Mouse (Mus musculus) stomach, embryonic 14.5 days (tissue): Measurements from ENCODE around the gene Epha2. TPM values are rescaled to one million over a fixed set of nuclear protein-coding genes. Genes with fewer than 3 reads are reported as not detected.

Experiments used
- ATAC-seq: fragments of 200-750 bp; cut with Nextera tagmentation; 2 replicates; pipeline ENCODE4 v1.8.0; 2017; ENCODE audit warnings: low read depth, moderate TSS enrichment; ENCODE audit not compliant: insufficient number of reproducible peaks, insufficient read depth, low FRiP score
- H3K27ac ChIP-seq: fragments of 300-500 bp; sonication (generic); 2 replicates; pipeline ENCODE4 v1.5.1; 2014; ENCODE audit warnings: mild to moderate bottlenecking, low read length, moderate library complexity, mixed read lengths
- H3K27me3 ChIP-seq: fragments of 300-500 bp; sonication (generic); 2 replicates; pipeline ENCODE4 v1.6.1; 2014; ENCODE audit warnings: low read length, control low read depth, mixed read lengths; ENCODE audit not compliant: control insufficient read depth, insufficient read depth
- H3K36me3 ChIP-seq: fragments of 300-500 bp; sonication (generic); 2 replicates; pipeline ENCODE4 v1.6.1; 2014; ENCODE audit warnings: mild to moderate bottlenecking, control low read depth, low read length, moderate library complexity, mixed read lengths; ENCODE audit not compliant: control insufficient read depth, insufficient read depth
- H3K4me1 ChIP-seq: fragments of 300-500 bp; sonication (generic); 2 replicates; pipeline ENCODE4 v1.6.1; 2014; ENCODE audit warnings: low read length, control low read depth, mixed read lengths; ENCODE audit not compliant: control insufficient read depth, insufficient read depth
- H3K4me2 ChIP-seq: fragments of 300-500 bp; sonication (generic); replicated peaks from 2 replicates; pipeline ENCODE4 v1.6.1; 2014; ENCODE audit warnings: low read depth, low read length, control low read depth
- H3K4me3 ChIP-seq: fragments of 300-500 bp; sonication (generic); 2 replicates; pipeline ENCODE4 v1.5.1; 2014; ENCODE audit warnings: low read depth, low read length, control low read depth
- H3K9ac ChIP-seq: fragments of 300-500 bp; sonication (generic); replicated peaks from 2 replicates; pipeline ENCODE4 v1.6.1; 2014; ENCODE audit warnings: low read depth, mild to moderate bottlenecking, control low read depth, low read length, moderate library complexity, mixed read lengths
- H3K9me3 ChIP-seq: fragments of 300-500 bp; sonication (generic); 2 replicates; pipeline ENCODE4 v1.6.1; 2016; ENCODE audit warnings: low read depth, low read length, control low read depth; ENCODE audit not compliant: control insufficient read depth
- WGBS: fragments of 180-500 bp; shearing (Covaris S2); extraction: QIAGEN DNeasy Blood & Tissue Kit; methylation state at CpG from one replicate; pipeline ENCODE4 v1.1.7; 2014; 5-methylcytosine and 5-hydroxymethylcytosine counted together
- polyA plus RNA-seq: library from polyadenylated mRNA; unstranded; fragments of >200 nt; fragmentation: Nextera tagmentation; extraction: Ambion mirVana; gene quantifications from 2 replicates; pipeline ENCODE4 v1.2.1, GENCODE M21; 2014

The Epha2 gene
- polyA plus RNA-seq, 1 experiment from 2014 or later: 2.8 TPM

- WGBS: 78% methylated on average over 6 of the region's 6 CpGs
- ATAC-seq: no peak
- Histone ChIP-seq H3K9ac (no peak overlapping the region), H3K4me3 (no peak overlapping the region), H3K27me3 (no peaks in the 10 kb centered on the region), H3K36me3 (no peaks in the 10 kb centered on the region), H3K27ac (peak overlapping the region; percentile 68; the same call in 1 of the 2 replicates), H3K4me1 (peaks cover 6% of the 10 kb centered on the region), H3K9me3 (no peaks in the 10 kb centered on the region; the same call in 1 of the 2 replicates), H3K4me2 (no peak overlapping the region)
Observed at GRCm38 (mm10) chr4:141359222-141359621, 58.2 kb downstream of the Epha2 start.

DNA sequence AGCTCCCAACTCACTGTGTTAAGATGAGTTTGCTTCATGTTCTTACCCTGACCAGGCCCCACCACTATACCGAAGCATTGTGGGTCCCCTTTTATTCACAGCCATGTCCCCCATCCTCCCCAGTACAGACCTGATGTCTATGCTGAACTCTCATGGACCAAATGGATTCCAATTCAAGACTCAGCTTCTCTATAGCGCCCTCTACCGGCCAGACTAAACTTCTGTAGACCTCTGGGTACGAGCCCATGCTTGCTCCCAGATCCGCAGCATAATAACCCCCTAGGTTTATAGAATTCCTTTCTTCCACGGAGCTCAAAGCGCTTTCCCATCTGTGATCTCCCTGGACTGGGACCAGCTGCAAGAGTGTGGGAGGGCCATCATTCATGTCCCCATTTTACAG lies 59.8 kb downstream of the Epha2 start:
- Histone ChIP-seq H3K27me3 (no peaks in the 10 kb centered on the region), H3K4me3 (no peak overlapping the region), H3K9me3 (no peaks in the 10 kb centered on the region; the same call in 1 of the 2 replicates), H3K4me2 (no peak overlapping the region), H3K9ac (no peak overlapping the region), H3K36me3 (no peaks in the 10 kb centered on the region), H3K27ac (no peak overlapping the region), H3K4me1 (peaks cover 6% of the 10 kb centered on the region)
- no peak for ATAC-seq
- 39% methylated on average over 7 of the region's 7 CpGs for WGBS

DNA sequence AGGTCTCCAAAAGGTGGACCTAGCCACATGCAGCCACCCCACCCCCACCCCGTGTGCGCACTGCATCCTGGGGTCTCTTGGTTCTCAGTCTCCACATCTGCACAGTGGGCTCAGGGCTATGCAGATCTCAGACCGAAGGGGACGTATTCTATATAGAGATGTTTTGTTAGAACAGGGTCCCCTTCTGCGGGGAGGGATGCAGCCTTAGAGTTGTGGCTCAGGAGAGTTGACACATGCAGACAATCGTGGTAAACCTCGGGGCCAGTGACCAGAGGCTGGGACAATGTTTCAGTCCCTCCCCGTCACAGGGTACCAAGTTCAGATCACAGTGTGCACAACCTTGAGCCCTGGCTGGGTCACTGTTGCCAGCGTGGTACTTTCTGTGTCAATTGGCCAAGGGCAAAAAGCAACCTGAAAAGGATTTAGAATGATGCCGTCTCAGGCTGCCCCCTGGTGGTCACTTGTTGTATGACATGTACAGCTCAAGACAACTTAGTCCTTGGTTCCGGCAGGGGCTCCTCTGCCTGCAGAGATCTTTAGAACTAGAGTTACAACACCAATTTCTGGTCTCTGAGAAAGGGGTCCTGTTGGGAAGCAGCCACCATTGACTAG lies 62.0 kb downstream of the Epha2 start:
- H3K27ac ChIP-seq: no peak overlapping the region
- no peaks in the 10 kb centered on the region for H3K27me3 ChIP-seq
- H3K4me3 ChIP-seq: no peak overlapping the region
- H3K9ac ChIP-seq: no peak overlapping the region
- no peak for ATAC-seq
- H3K4me1 ChIP-seq: peaks cover 6% of the 10 kb centered on the region
- no peaks in the 10 kb centered on the region for H3K36me3 ChIP-seq
- H3K4me2 ChIP-seq: no peak overlapping the region
- no peaks in the 10 kb centered on the region for H3K9me3 ChIP-seq
- 26% methylated on average over 11 of the region's 11 CpGs for WGBS

DNA sequence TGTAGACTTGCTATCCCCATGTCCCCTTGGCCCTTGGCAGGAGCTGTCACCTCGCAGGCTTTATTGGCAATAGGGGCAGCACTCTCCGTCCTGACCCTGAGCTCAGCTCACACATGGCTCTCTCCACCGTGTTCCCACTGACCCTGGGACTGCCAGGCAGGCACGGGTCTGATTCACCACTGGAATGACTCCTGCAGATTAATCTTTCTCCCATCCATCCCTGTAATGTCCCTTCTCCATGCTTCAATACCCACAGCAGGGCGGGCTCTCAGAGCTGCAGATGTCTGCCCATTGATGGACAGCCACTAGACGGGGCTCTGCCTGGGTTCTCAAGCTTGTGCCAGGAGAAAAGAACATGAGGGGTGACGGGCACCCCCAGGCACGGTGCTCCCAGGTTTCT lies 64.1 kb downstream of the Epha2 start:
- H3K36me3 ChIP-seq: no peaks in the 10 kb centered on the region
- WGBS: 69% methylated on average over 8 of the region's 8 CpGs
- no peaks in the 10 kb centered on the region for H3K27me3 ChIP-seq
- H3K4me2 ChIP-seq: no peak overlapping the region
- no peak overlapping the region for H3K9ac ChIP-seq
- no peak overlapping the region for H3K4me3 ChIP-seq
- no peak for ATAC-seq
- H3K9me3 ChIP-seq: no peaks in the 10 kb centered on the region
- peaks cover 2% of the 10 kb centered on the region for H3K4me1 ChIP-seq
- H3K27ac ChIP-seq: no peak overlapping the region

DNA sequence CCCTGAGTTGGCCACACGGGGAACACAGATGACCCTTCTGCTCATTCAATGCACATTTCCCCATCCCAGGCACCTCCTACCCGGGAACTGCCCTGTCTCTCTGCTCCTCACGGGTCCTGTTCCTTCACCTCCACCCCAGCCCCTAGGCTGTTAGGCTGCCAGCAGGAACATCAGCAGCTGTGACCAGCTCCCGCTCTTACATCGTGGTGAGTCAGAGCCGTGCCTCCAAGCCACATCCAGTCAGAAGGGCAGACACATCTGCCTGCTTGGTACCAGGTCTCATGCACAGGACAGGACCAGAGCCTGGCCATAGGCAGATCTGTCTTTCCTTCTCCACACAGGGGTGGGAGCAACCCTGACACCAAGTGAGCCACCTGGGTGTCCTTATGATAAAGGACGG lies 64.8 kb downstream of the Epha2 start:
- Histone ChIP-seq H3K4me1 (no peaks in the 10 kb centered on the region), H3K4me2 (no peak overlapping the region), H3K9me3 (no peaks in the 10 kb centered on the region), H3K27ac (no peak overlapping the region), H3K27me3 (no peaks in the 10 kb centered on the region), H3K9ac (no peak overlapping the region), H3K4me3 (no peak overlapping the region), H3K36me3 (no peaks in the 10 kb centered on the region)
- 57% methylated on average over 7 of the region's 7 CpGs for WGBS
- ATAC-seq: no peak

DNA sequence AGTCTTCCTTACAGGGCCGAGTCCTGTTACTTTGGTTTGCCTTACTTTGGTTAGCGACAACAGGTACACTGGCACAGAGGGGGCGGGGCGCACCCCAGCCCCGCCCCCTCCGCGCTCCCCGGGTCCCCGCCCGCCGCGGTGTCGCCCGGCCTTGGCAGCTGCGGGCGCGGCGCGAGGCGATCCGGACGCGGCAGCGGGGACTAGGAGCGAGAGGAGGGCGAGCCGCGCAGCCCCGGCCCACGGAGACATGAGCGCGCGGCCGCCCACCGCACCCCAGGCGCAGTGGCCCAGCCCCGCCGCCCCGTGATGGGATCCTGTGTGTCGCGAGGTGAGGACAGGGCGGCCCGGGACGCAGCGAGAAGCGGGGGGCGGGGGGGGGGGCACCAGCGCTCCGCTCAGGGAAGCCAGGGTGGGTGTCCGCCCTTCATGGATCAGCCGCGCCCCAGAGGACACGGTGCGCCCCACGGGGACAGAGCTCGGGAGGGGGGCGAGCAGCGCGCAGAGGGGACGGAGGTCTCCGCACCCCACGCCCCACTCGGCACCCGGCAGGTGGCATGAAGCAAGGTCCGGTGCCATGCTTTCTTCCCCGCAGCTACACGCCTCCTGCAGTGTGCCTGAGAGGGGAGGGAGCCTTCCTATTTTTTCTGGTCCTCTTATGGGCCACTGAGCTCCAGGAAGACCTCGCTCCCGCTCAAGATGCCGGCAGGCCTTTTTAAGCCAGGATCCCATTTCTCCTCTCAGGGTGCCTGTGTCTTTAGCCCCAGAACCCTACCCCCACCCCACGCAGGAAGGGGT lies 67.2 kb downstream of the Epha2 start, which contains the start of gene Fam131c:
Gene Fam131c, plus strand, starts transcription at position 224 of the 795 bp plus-strand sequence.
- no peaks in the 10 kb centered on the region for H3K27me3 ChIP-seq
- 2% methylated on average over 60 of the region's 71 CpGs for WGBS

GRCm38 (mm10) chr4:141372426-141372825 lies 71.4 kb downstream of the Epha2 start:
- 90% methylated on average over 5 of the region's 5 CpGs for WGBS
- Histone ChIP-seq H3K9ac (no peak overlapping the region), H3K9me3 (no peaks in the 10 kb centered on the region), H3K4me1 (no peaks in the 10 kb centered on the region), H3K4me2 (no peak overlapping the region), H3K27me3 (no peaks in the 10 kb centered on the region), H3K36me3 (no peaks in the 10 kb centered on the region), H3K27ac (no peak overlapping the region), H3K4me3 (no peak overlapping the region)
- ATAC-seq: no peak

More for the DNA sequence above, 67.2 kb downstream of the Epha2 start, which contains the start of gene Fam131c:
- H3K4me2 ChIP-seq: peak within 1 kb of the TSS; percentile 98
- H3K36me3 ChIP-seq: no peaks in the 10 kb centered on the region
- no peak within 1 kb of the TSS for H3K27ac ChIP-seq
- peak; percentile 21; the same call in 1 of the 2 replicates for ATAC-seq
- no peaks in the 10 kb centered on the region for H3K4me1 ChIP-seq
- H3K9ac ChIP-seq: peak within 1 kb of the TSS; percentile 48
- H3K9me3 ChIP-seq: no peaks in the 10 kb centered on the region
- H3K4me3 ChIP-seq: peak within 1 kb of the TSS; percentile 50
